Mouse (Mus musculus) intestine, postnatal 0 days (tissue): ENCODE results near the gene D030056L22Rik. TPM values are rescaled to one million over a fixed set of nuclear protein-coding genes. Genes with fewer than 3 reads are reported as not detected.

Experiments used
- ATAC-seq: fragments of 200-750 bp; cut with Nextera tagmentation; 2 replicates; pipeline ENCODE4 v1.8.0; 2017; ENCODE audit warnings: mild to moderate bottlenecking, moderate TSS enrichment, moderate library complexity
- H3K27ac ChIP-seq: fragments of 300-500 bp; sonication (generic); 2 replicates; pipeline ENCODE4 v1.5.1; 2014; ENCODE audit warnings: mild to moderate bottlenecking, low read depth, low read length, moderate library complexity
- H3K27me3 ChIP-seq: fragments of 300-500 bp; sonication (generic); replicated peaks from 2 replicates; pipeline ENCODE4 v1.6.1; 2014; ENCODE audit warnings: low read length, mixed read lengths; ENCODE audit not compliant: control insufficient read depth, insufficient read depth
- H3K36me3 ChIP-seq: fragments of 300-500 bp; sonication (generic); 2 replicates; pipeline ENCODE4 v1.6.1; 2014; ENCODE audit warnings: mild to moderate bottlenecking, moderate library complexity; ENCODE audit not compliant: control insufficient read depth, insufficient read depth
- H3K4me1 ChIP-seq: fragments of 300-500 bp; sonication (generic); replicated peaks from 2 replicates; pipeline ENCODE4 v1.6.1; 2014; ENCODE audit warnings: antibody characterized with exemption, low read length, mixed read lengths; ENCODE audit not compliant: control insufficient read depth, insufficient read depth
- H3K4me2 ChIP-seq: fragments of 300-500 bp; sonication (generic); replicated peaks from 2 replicates; pipeline ENCODE4 v1.6.1; 2014; ENCODE audit warnings: low read depth, mild to moderate bottlenecking, moderate library complexity
- H3K4me3 ChIP-seq: fragments of 300-500 bp; sonication (generic); 2 replicates; pipeline ENCODE4 v1.5.1; 2014; ENCODE audit warnings: low read depth, low read length
- H3K9ac ChIP-seq: fragments of 300-500 bp; sonication (generic); 2 replicates; pipeline ENCODE4 v1.6.1; 2014; ENCODE audit warnings: mild to moderate bottlenecking, low read depth, low read length
- H3K9me3 ChIP-seq: fragments of 300-500 bp; sonication (generic); 2 replicates; pipeline ENCODE4 v1.6.1; 2016; ENCODE audit warnings: mixed run types; ENCODE audit not compliant: control insufficient read depth
- CTCF ChIP-seq: sonication (generic); IDR thresholded peaks from 2 replicates; pipeline ENCODE4 v1.5.1; 2016; ENCODE audit warnings: low read depth, mild to moderate bottlenecking, control low read depth, antibody characterized with exemption, moderate library complexity
- WGBS: fragments of 180-500 bp; shearing (Covaris S2); extraction: QIAGEN DNeasy Blood & Tissue Kit; methylation state at CpG from one replicate; pipeline ENCODE4 v1.1.7; 2014; 5-methylcytosine and 5-hydroxymethylcytosine counted together
- polyA plus RNA-seq: library from polyadenylated mRNA; unstranded; fragments of >200 nt; fragmentation: Nextera tagmentation; extraction: Ambion mirVana; gene quantifications from 2 replicates; pipeline ENCODE4 v1.2.1, GENCODE M21; 2015

The D030056L22Rik gene
- polyA plus RNA-seq, 1 experiment from 2014 or later, result 11.3 TPM

- H3K4me1 ChIP-seq, result no peaks in the 10 kb centered on the region
- no peak overlapping the region for H3K27ac ChIP-seq
- no peaks in the 10 kb centered on the region for H3K36me3 ChIP-seq
- H3K27me3 ChIP-seq, result no peaks in the 10 kb centered on the region
- no peak for ATAC-seq
- no peak overlapping the region for H3K4me3 ChIP-seq
- H3K9me3 ChIP-seq, result no peaks in the 10 kb centered on the region
- WGBS, result 66% methylated on average over 3 of the region's 3 CpGs
- no peak overlapping the region for H3K9ac ChIP-seq
- no peak for TF ChIP-seq CTCF
- H3K4me2 ChIP-seq, result peak overlapping the region; percentile 85
Measured at GRCm38 (mm10) chr19:18672498-18672897, 40.5 kb upstream of the D030056L22Rik start.

- no peaks in the 10 kb centered on the region for H3K27me3 ChIP-seq
- no peak for TF ChIP-seq CTCF
- ATAC-seq, result no peak
- H3K4me1 ChIP-seq, result no peaks in the 10 kb centered on the region
- no peak overlapping the region for H3K4me2 ChIP-seq
- no peaks in the 10 kb centered on the region for H3K9me3 ChIP-seq
- H3K36me3 ChIP-seq, result no peaks in the 10 kb centered on the region
- H3K4me3 ChIP-seq, result no peak overlapping the region
- WGBS, result 69% methylated on average over 4 of the region's 4 CpGs
- H3K27ac ChIP-seq, result no peak overlapping the region
- H3K9ac ChIP-seq, result no peak overlapping the region
Measured at GRCm38 (mm10) chr19:18673116-18673515, 39.9 kb upstream of the D030056L22Rik start.

- Histone ChIP-seq H3K4me1 (no peaks in the 10 kb centered on the region), H3K9ac (no peak overlapping the region), H3K4me2 (no peak overlapping the region), H3K27ac (no peak overlapping the region), H3K4me3 (no peak overlapping the region), H3K9me3 (no peaks in the 10 kb centered on the region), H3K27me3 (no peaks in the 10 kb centered on the region), H3K36me3 (0 out of 2 replicates have a peak, but pooled peaks cover 11% of the 10 kb centered on the region)
- TF ChIP-seq CTCF, result no peak
- no peak for ATAC-seq
- 69% methylated on average over 4 of the region's 4 CpGs for WGBS
Measured at GRCm38 (mm10) chr19:18682142-18682541, 30.9 kb upstream of the D030056L22Rik start.

- H3K9ac ChIP-seq, result no peak overlapping the region
- no peaks in the 10 kb centered on the region for H3K36me3 ChIP-seq
- H3K4me1 ChIP-seq, result no peaks in the 10 kb centered on the region
- no peak overlapping the region for H3K4me2 ChIP-seq
- no peak overlapping the region for H3K4me3 ChIP-seq
- H3K9me3 ChIP-seq, result no peaks in the 10 kb centered on the region
- TF ChIP-seq CTCF, result peak; percentile 91
- 70% methylated on average over 3 of the region's 3 CpGs for WGBS
- no peak for ATAC-seq
- no peaks in the 10 kb centered on the region for H3K27me3 ChIP-seq
- H3K27ac ChIP-seq, result no peak overlapping the region
Measured at GRCm38 (mm10) chr19:18687556-18687955, 25.4 kb upstream of the D030056L22Rik start.

- no peak overlapping the region for H3K9ac ChIP-seq
- 0 out of 2 replicates have a peak, but pooled peaks cover 4% of the 10 kb centered on the region for H3K36me3 ChIP-seq
- H3K4me3 ChIP-seq, result no peak overlapping the region
- TF ChIP-seq CTCF, result no peak
- no peaks in the 10 kb centered on the region for H3K27me3 ChIP-seq
- no peaks in the 10 kb centered on the region for H3K9me3 ChIP-seq
- no peaks in the 10 kb centered on the region for H3K4me1 ChIP-seq
- WGBS, result 77% methylated on average over 3 of the region's 3 CpGs
- no peak for ATAC-seq
- no peak overlapping the region for H3K4me2 ChIP-seq
- H3K27ac ChIP-seq, result no peak overlapping the region
Measured at GRCm38 (mm10) chr19:18692176-18692575, 20.8 kb upstream of the D030056L22Rik start.

GRCm38 (mm10) chr19:18692768-18693167, 20.2 kb upstream of the D030056L22Rik start:
- 90% methylated on average over 2 of the region's 2 CpGs for WGBS
- no peak overlapping the region for H3K27ac ChIP-seq
- no peak for ATAC-seq

GRCm38 (mm10) chr19:18695116-18695515, 17.9 kb upstream of the D030056L22Rik start:
- 0 out of 2 replicates have a peak, but pooled peaks cover 8% of the 10 kb centered on the region for H3K36me3 ChIP-seq
- H3K9ac ChIP-seq, result no peak overlapping the region
- no peaks in the 10 kb centered on the region for H3K27me3 ChIP-seq
- no peak overlapping the region for H3K4me2 ChIP-seq
- no peaks in the 10 kb centered on the region for H3K9me3 ChIP-seq
- H3K4me3 ChIP-seq, result no peak overlapping the region
- no peak for TF ChIP-seq CTCF
- ATAC-seq, result no peak
- no peak overlapping the region for H3K27ac ChIP-seq
- WGBS, result 95% methylated on average over 3 of the region's 3 CpGs
- H3K4me1 ChIP-seq, result no peaks in the 10 kb centered on the region

More at GRCm38 (mm10) chr19:18692768-18693167, 20.2 kb upstream of the D030056L22Rik start:
- no peak overlapping the region for H3K4me2 ChIP-seq
- no peak overlapping the region for H3K9ac ChIP-seq
- H3K4me3 ChIP-seq, result no peak overlapping the region
- no peaks in the 10 kb centered on the region for H3K27me3 ChIP-seq
- no peaks in the 10 kb centered on the region for H3K9me3 ChIP-seq
- H3K36me3 ChIP-seq, result 0 out of 2 replicates have a peak, but pooled peaks cover 5% of the 10 kb centered on the region
- H3K4me1 ChIP-seq, result no peaks in the 10 kb centered on the region
- TF ChIP-seq CTCF, result no peak
